ENCODE assay signal across 7 mouse cellular contexts in genomic region chrX:113298468-113298867, GRCm38 (mm10). TPM values are rescaled to one million over a fixed set of nuclear protein-coding genes. Genes with fewer than 3 reads are reported as not detected.
A peak's percentile ranks its signal among the peaks of the same experiment; 100 is the strongest.
DNase-seq lines count a peak whose midpoint lies in the region; ATAC-seq lines count a peak whose summit lies in the region.

No protein-coding gene starts in this region.

- no peaks in the 10 kb centered on the region for H3K9me3 ChIP-seq in lung, embryonic 16.5 days (ENCODE audit: control insufficient read depth, low read length)
- H3K9me3 ChIP-seq in embryonic facial prominence, embryonic 10.5 days: no peaks in the 10 kb centered on the region
- H3K9me3 ChIP-seq in hindbrain, embryonic 10.5 days: no peaks in the 10 kb centered on the region
- no peaks in the 10 kb centered on the region for H3K9me3 ChIP-seq in midbrain, embryonic 10.5 days (replicated peaks)

- no peaks in the 10 kb centered on the region for H3K4me1 ChIP-seq in lung, embryonic 16.5 days (replicated peaks; ENCODE audit: control insufficient read depth, insufficient read depth, low read length)
- no peaks in the 10 kb centered on the region for H3K4me1 ChIP-seq in embryonic facial prominence, embryonic 10.5 days
- no peaks in the 10 kb centered on the region for H3K4me1 ChIP-seq in hindbrain, embryonic 10.5 days (replicated peaks)
- peaks cover 3% of the 10 kb centered on the region; the same call in 1 of the 2 replicates for H3K4me1 ChIP-seq in midbrain, embryonic 10.5 days

- H3K4me3 ChIP-seq in lung, embryonic 16.5 days (ENCODE audit: low read length): peak overlapping the region; percentile 57
- H3K4me3 ChIP-seq in embryonic facial prominence, embryonic 10.5 days: peak overlapping the region; percentile 65
- H3K4me3 ChIP-seq in hindbrain, embryonic 10.5 days: peak overlapping the region; percentile 62
- peak overlapping the region; percentile 60 for H3K4me3 ChIP-seq in midbrain, embryonic 10.5 days

- DNase-seq in lung, postnatal 25 days (ENCODE audit: low spot score): no peak
- no peak for DNase-seq in embryonic facial prominence, embryonic 10.5 days (ENCODE audit: low spot score)
- DNase-seq in hindbrain, embryonic 10.5 days (ENCODE audit: low spot score): no peak
- DNase-seq in midbrain, embryonic 10.5 days (ENCODE audit: low spot score): no peak
- DNase-seq in gastrocnemius, postnatal 10 days: no peak

- H3K27me3 ChIP-seq in lung, embryonic 16.5 days (ENCODE audit: control insufficient read depth, insufficient read depth, low read depth, low read length): no peaks in the 10 kb centered on the region
- no peaks in the 10 kb centered on the region for H3K27me3 ChIP-seq in embryonic facial prominence, embryonic 10.5 days (replicated peaks; ENCODE audit: low read depth, poor library complexity, severe bottlenecking)
- no peaks in the 10 kb centered on the region for H3K27me3 ChIP-seq in hindbrain, embryonic 10.5 days (ENCODE audit: insufficient read depth, poor library complexity, severe bottlenecking)
- H3K27me3 ChIP-seq in midbrain, embryonic 10.5 days (ENCODE audit: low read depth, poor library complexity, severe bottlenecking): no peaks in the 10 kb centered on the region

- no peak overlapping the region for H3K27ac ChIP-seq in lung, embryonic 16.5 days (ENCODE audit: low read length)
- peak overlapping the region; percentile 54; the same call in 1 of the 2 replicates for H3K27ac ChIP-seq in embryonic facial prominence, embryonic 10.5 days (replicated peaks)
- peak overlapping the region; percentile 71 for H3K27ac ChIP-seq in hindbrain, embryonic 10.5 days
- H3K27ac ChIP-seq in midbrain, embryonic 10.5 days (replicated peaks): peak overlapping the region; percentile 46; the same call in 1 of the 2 replicates

- peak; percentile 29 for ATAC-seq in lung, embryonic 16.5 days (ENCODE audit: low read depth)
- no peak for ATAC-seq in monocyte, adult 5-6 weeks (replicated peaks; ENCODE audit: insufficient number of reproducible peaks, low FRiP score, low TSS enrichment, poor library complexity, severe bottlenecking)

- H3K4me2 ChIP-seq in lung, embryonic 16.5 days (ENCODE audit: low read depth, low read length): peak overlapping the region; percentile 74

- H3K9ac ChIP-seq in lung, embryonic 16.5 days (ENCODE audit: low read length): peak overlapping the region; percentile 64

- 15% methylated on average over 19 of the region's 19 CpGs for WGBS in lung, embryonic 16.5 days
- WGBS in embryonic facial prominence, embryonic 10.5 days: 21% methylated on average over 19 of the region's 19 CpGs
- 18% methylated on average over 19 of the region's 19 CpGs for WGBS in hindbrain, embryonic 10.5 days
- 18% methylated on average over 19 of the region's 19 CpGs for WGBS in midbrain, embryonic 10.5 days

- no peaks in the 10 kb centered on the region for H3K36me3 ChIP-seq in lung, embryonic 16.5 days (ENCODE audit: control insufficient read depth, insufficient read depth, low read length)
- H3K36me3 ChIP-seq in embryonic facial prominence, embryonic 10.5 days (replicated peaks): no peaks in the 10 kb centered on the region
- H3K36me3 ChIP-seq in hindbrain, embryonic 10.5 days: no peaks in the 10 kb centered on the region
- no peaks in the 10 kb centered on the region for H3K36me3 ChIP-seq in midbrain, embryonic 10.5 days

RNA-seq across cellular contexts. Expression of gene Dach2, which starts 1.2 kb away (rescaled TPM):
- polyA plus RNA-seq in lung, embryonic 16.5 days (2015; fragmentation: Nextera tagmentation; extraction: Ambion mirVana): 2.4 and 3.1 TPM in 2 replicates
- 8.7 and 12.1 TPM in 2 replicates for polyA plus RNA-seq in embryonic facial prominence, embryonic 10.5 days (2016; fragmentation: Nextera tagmentation; extraction: Ambion mirVana)
- polyA plus RNA-seq in hindbrain, embryonic 10.5 days (2016; fragmentation: Nextera tagmentation; extraction: Ambion mirVana): 17.2 and 19.3 TPM in 2 replicates
- polyA plus RNA-seq in midbrain, embryonic 10.5 days (2016; fragmentation: Nextera tagmentation; extraction: Ambion mirVana): 8.7 and 8.8 TPM in 2 replicates
- total RNA-seq in monocyte, adult 5-6 weeks (2017): not detected in 3 replicates
- under 1 TPM; 0.47 to 0.49 TPM for total RNA-seq in gastrocnemius, postnatal 10 days (2021)
